8 mouse cellular contexts compared by ENCODE assay signal in genomic region chr7:29859532-29860517, GRCm38 (mm10). TPM values are rescaled to one million over a fixed set of nuclear protein-coding genes. Genes with fewer than 3 reads are reported as not detected.
A peak's percentile ranks its signal among the peaks of the same experiment; 100 is the strongest.
DNase-seq lines count a peak whose midpoint lies in the region; ATAC-seq and TF ChIP-seq lines count a peak whose summit lies in the region.

TSS of gene Zfp420 (plus strand) at chr7:29859979.

- peak; percentile 98 for TF ChIP-seq POLR2A in cortical plate, adult 2 months (IDR thresholded peaks at IDR 0.05; ENCODE audit: extremely low read depth, insufficient read depth, low read length)

- ATAC-seq in activated CD4-positive, CD25-positive, alpha-beta regulatory T cell, adult 4 months = peak; percentile 99
- ATAC-seq in inflammation-experienced regulatory T-cells, adult 6 months = peak; percentile 100
- peak; percentile 100 for ATAC-seq in megakaryocyte-erythroid progenitor cell, adult 5-6 weeks (replicated peaks; ENCODE audit: low FRiP score, low TSS enrichment, poor library complexity, severe bottlenecking)

- DNase-seq in gastrocnemius, postnatal 14 days = peak; percentile 90
- DNase-seq in left cerebral cortex, postnatal 10 days (ENCODE audit: extremely low spot score in 1 of 2, low spot score in 2 of 2) = peak; percentile 92 to 93
- DNase-seq in right cerebral cortex, postnatal 25 days = peak; percentile 88
- peak; percentile 77 to 81 for DNase-seq in urinary bladder, postnatal 4 days (ENCODE audit: low spot score in 2 of 2)

- no peaks in the 10 kb centered on the region for H3K4me1 ChIP-seq in cortical plate, adult 2 months (ENCODE audit: control insufficient read depth, insufficient read depth, low read length)

- no peak within 1 kb of the TSS for H3K27ac ChIP-seq in cortical plate, adult 2 months (ENCODE audit: insufficient read depth, low read length)

- TF ChIP-seq CTCF in cortical plate, adult 2 months (IDR thresholded peaks at IDR 0.05; ENCODE audit: extremely low read depth, insufficient read depth, low read length) = no peak

- intact Hi-C loops in gastrocnemius, postnatal 14 days (cut with DNase I; ENCODE audit: low total_unique reads) = no loop called here
- intact Hi-C loops in left cerebral cortex, postnatal 10 days (cut with DNase I) = no loop called here

- H3K4me3 ChIP-seq in cortical plate, adult 2 months (ENCODE audit: insufficient read depth, low read length) = peak within 1 kb of the TSS; percentile 75

RNA-seq across cellular contexts. Expression of gene Zfp420, which starts in this region (rescaled TPM):
- polyA plus RNA-seq in activated CD4-positive, CD25-positive, alpha-beta regulatory T cell, adult 4 months (2017; shearing (Covaris generic)) = 1 to 10 TPM; 4.6 to 5.2 TPM
- 13.1 and 14.1 TPM in 2 replicates for polyA plus RNA-seq in cortical plate, adult 2 months (2012; rRNA removed)
- total RNA-seq in gastrocnemius, postnatal 14 days (2021) = 1 to 10 TPM; 2.2 to 2.6 TPM
- 1 to 10 TPM; 2.7 to 9.2 (median 8.2) TPM for polyA plus RNA-seq in inflammation-experienced regulatory T-cells, adult 6 months (2017; shearing (Covaris generic))
- 10 to 100 TPM; 14.6 to 14.7 TPM for total RNA-seq in left cerebral cortex, postnatal 10 days (2021)
- total RNA-seq in megakaryocyte-erythroid progenitor cell, adult 5-6 weeks (2014; fragmentation: Nextera tagmentation) = 3.2 and 5.3 TPM in 2 replicates
- 2.6 and 3.5 TPM in 2 replicates for total RNA-seq in megakaryocyte-erythroid progenitor cell, adult 5-6 weeks (2017)
